Mouse (Mus musculus): ENCODE measurements at regions not wholly inside any gene's neighbourhood (a gene's known extent, or its start where the extent isn't known, plus 50 kb on each side); places are given as distances from the start of the nearest gene placed in this dataset.
A peak's percentile ranks its signal among the peaks of the same experiment; 100 is the strongest.

DNA sequence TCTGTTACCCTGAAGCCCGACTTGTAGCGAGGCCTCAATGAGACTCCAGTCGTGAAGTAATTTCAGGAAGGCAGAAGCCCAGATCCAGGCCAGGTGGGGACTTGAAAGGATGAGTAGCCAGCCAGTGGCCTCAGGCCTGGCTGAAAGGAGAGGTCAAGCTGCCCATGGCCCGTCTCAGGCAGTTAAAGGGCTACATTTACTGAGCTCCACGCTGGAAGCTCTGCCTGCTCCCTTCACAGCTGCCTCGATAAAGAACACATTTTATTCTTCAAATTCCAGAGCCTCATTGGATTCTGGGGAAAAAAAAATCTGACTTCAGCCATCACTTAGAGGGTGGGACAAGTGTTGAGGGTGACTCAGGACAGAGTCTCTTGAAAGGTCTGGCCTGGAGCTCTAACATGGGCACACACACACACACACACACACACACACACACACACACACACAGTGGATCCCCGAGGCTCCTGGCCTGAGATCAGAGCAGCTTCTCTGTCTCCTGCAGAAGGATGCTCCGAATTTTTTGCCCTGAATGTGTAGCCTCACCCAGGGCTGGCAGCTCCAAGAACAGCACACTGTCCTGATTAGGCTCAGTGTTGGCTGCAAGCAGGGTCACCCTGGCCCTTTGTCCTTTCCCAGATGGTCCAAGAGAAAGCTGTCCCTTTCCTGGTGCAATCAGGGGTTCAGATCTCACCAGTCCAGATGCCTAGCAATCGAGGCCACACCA is 53.0 kb downstream of the Gadd45g start:
- no peaks in the 10 kb centered on the region for H3K36me3 ChIP-seq
- WGBS, result 64% methylated on average over 9 of the region's 9 CpGs
- H3K4me1 ChIP-seq, result peaks cover 21% of the 10 kb centered on the region
- H3K9me3 ChIP-seq (replicated peaks), result 0 out of 2 replicates have a peak, but pooled peaks cover 7% of the 10 kb centered on the region
- H3K27ac ChIP-seq, result no peak overlapping the region
- ATAC-seq (ENCODE audit: low FRiP score), result no peak
- no peaks in the 10 kb centered on the region for H3K27me3 ChIP-seq
- no peak overlapping the region for H3K4me3 ChIP-seq
- H3K9ac ChIP-seq, result no peak overlapping the region
- H3K4me2 ChIP-seq (replicated peaks), result no peak overlapping the region

DNA sequence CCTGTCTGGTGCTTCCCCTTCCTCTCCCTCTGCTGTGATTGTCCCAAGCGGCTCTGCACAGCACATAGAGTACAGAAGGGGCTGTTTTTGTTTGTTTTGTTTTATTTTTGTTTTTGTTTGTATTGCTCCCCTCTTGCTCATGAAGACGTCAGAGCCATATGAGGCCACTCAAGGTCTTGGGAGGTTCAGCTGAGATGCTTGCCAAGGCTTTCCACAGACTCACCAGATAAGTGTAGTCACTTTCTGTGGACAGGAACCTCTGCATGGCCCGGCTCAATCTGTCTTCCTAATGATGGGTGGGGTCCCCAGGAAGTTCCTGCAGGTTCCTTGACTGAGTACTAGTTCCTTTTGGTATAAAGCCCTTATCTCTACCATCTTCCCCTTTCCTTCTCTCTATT is 53.6 kb downstream of the Gadd45g start:
- 67% methylated on average over 3 of the region's 3 CpGs for WGBS

GRCm38 (mm10) chr13:51902482-51903285 is 56.2 kb downstream of the Gadd45g start:
- peak overlapping the region; percentile 37; the same call in 1 of the 2 replicates for H3K9ac ChIP-seq
- peak overlapping the region; percentile 32 for H3K4me2 ChIP-seq (replicated peaks)
- no peaks in the 10 kb centered on the region for H3K9me3 ChIP-seq (replicated peaks)
- peaks cover 21% of the 10 kb centered on the region for H3K4me1 ChIP-seq
- WGBS, result 24% methylated on average over 19 of the region's 19 CpGs
- ATAC-seq (ENCODE audit: low FRiP score), result peak; percentile 64
- H3K27me3 ChIP-seq, result peaks cover 5% of the 10 kb centered on the region
- H3K36me3 ChIP-seq, result no peaks in the 10 kb centered on the region
- H3K4me3 ChIP-seq, result 0 out of 2 replicates have a peak overlapping the region, but pooled peaks have one; percentile 5
- peak overlapping the region; percentile 79 for H3K27ac ChIP-seq

More for the DNA sequence above, 53.6 kb downstream of the Gadd45g start:
- Histone ChIP-seq H3K4me3 (no peak overlapping the region), H3K4me1 (peaks cover 21% of the 10 kb centered on the region), H3K9ac (no peak overlapping the region), H3K4me2 (replicated peaks) (no peak overlapping the region), H3K36me3 (no peaks in the 10 kb centered on the region), H3K27me3 (no peaks in the 10 kb centered on the region), H3K27ac (no peak overlapping the region), H3K9me3 (replicated peaks) (0 out of 2 replicates have a peak, but pooled peaks cover 2% of the 10 kb centered on the region)
- ATAC-seq (ENCODE audit: low FRiP score), result no peak

- Histone ChIP-seq H3K4me1 (peaks cover 21% of the 10 kb centered on the region), H3K4me2 (replicated peaks) (peak overlapping the region; percentile 32; the same call in 1 of the 2 replicates), H3K36me3 (no peaks in the 10 kb centered on the region), H3K27me3 (peaks cover 7% of the 10 kb centered on the region), H3K9me3 (replicated peaks) (no peaks in the 10 kb centered on the region), H3K27ac (peak overlapping the region; percentile 79), H3K9ac (no peak overlapping the region), H3K4me3 (no peak overlapping the region)
- WGBS, result 60% methylated on average over 11 of the region's 11 CpGs
- peak; percentile 77 for ATAC-seq (ENCODE audit: low FRiP score)
Measured at GRCm38 (mm10) chr13:51903324-51903939, 57.0 kb downstream of the Gadd45g start.

GRCm38 (mm10) chr13:51905270-51905669 is 58.8 kb downstream of the Gadd45g start:
- 85% methylated on average over 5 of the region's 5 CpGs for WGBS
- no peak overlapping the region for H3K27ac ChIP-seq
- H3K4me2 ChIP-seq (replicated peaks), result no peak overlapping the region
- no peak for ATAC-seq (ENCODE audit: low FRiP score)
- H3K4me1 ChIP-seq, result peaks cover 21% of the 10 kb centered on the region
- peaks cover 13% of the 10 kb centered on the region for H3K27me3 ChIP-seq
- no peaks in the 10 kb centered on the region for H3K9me3 ChIP-seq (replicated peaks)
- no peaks in the 10 kb centered on the region for H3K36me3 ChIP-seq
- H3K4me3 ChIP-seq, result no peak overlapping the region
- H3K9ac ChIP-seq, result no peak overlapping the region

GRCm38 (mm10) chr13:51906103-51906502 is 59.6 kb downstream of the Gadd45g start:
- no peak overlapping the region for H3K4me2 ChIP-seq (replicated peaks)
- WGBS, result 84% methylated on average over 3 of the region's 3 CpGs
- H3K27ac ChIP-seq, result no peak overlapping the region
- H3K4me1 ChIP-seq, result peaks cover 21% of the 10 kb centered on the region
- H3K27me3 ChIP-seq, result peaks cover 13% of the 10 kb centered on the region
- no peaks in the 10 kb centered on the region for H3K36me3 ChIP-seq
- H3K9ac ChIP-seq, result no peak overlapping the region
- ATAC-seq (ENCODE audit: low FRiP score), result no peak
- no peaks in the 10 kb centered on the region for H3K9me3 ChIP-seq (replicated peaks)
- H3K4me3 ChIP-seq, result no peak overlapping the region

- Histone ChIP-seq H3K4me1 (peaks cover 2% of the 10 kb centered on the region), H3K4me3 (no peak overlapping the region), H3K36me3 (no peaks in the 10 kb centered on the region), H3K4me2 (replicated peaks) (no peak overlapping the region), H3K27me3 (peaks cover 30% of the 10 kb centered on the region), H3K27ac (no peak overlapping the region), H3K9me3 (replicated peaks) (no peaks in the 10 kb centered on the region), H3K9ac (no peak overlapping the region)
- no peak for ATAC-seq (ENCODE audit: low FRiP score)
- 80% methylated on average over 7 of the region's 7 CpGs for WGBS
Measured at GRCm38 (mm10) chr13:51908514-51908913, 62.0 kb downstream of the Gadd45g start.

DNA sequence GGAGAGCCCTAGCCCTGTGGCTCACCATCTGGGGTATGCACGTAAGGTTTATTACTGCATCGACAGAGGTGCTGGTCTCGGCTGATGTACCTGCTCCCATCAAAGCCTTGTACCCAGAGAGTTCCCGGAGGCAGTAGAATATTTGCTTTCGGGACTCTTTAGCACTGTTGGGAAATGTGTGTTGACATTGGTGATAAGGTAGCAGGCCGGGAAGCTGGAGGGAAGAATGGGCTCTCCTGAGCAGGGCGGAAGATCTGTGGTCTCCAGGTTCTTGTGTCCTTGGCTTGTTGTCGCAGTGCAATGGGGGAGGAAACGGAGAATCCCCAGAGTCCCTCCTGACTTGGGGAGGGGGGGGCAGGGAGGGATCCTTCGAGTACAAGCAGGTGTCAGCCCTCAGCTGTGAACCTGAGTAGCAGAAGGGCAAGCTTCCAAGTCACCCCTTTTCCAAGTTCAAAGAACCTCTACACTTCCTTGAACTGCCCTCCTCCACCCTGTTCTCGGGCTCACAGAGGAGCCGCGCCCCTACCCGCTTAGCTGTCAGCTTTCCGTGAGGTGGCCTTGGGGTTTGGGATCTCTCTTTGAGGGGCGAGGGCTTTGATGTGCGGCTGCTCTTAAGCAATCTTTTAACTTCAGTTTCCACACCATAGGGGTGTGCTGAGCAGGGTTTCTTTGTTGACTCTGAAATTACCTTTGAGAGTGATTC is 65.0 kb downstream of the Gadd45g start:
- H3K9me3 ChIP-seq (replicated peaks), result no peaks in the 10 kb centered on the region
- no peak overlapping the region for H3K27ac ChIP-seq
- no peak overlapping the region for H3K4me3 ChIP-seq
- H3K4me2 ChIP-seq (replicated peaks), result no peak overlapping the region
- WGBS, result 54% methylated on average over 17 of the region's 17 CpGs
- no peak overlapping the region for H3K9ac ChIP-seq
- no peaks in the 10 kb centered on the region for H3K36me3 ChIP-seq
- H3K4me1 ChIP-seq, result no peaks in the 10 kb centered on the region
- H3K27me3 ChIP-seq, result peaks cover 57% of the 10 kb centered on the region
- ATAC-seq (ENCODE audit: low FRiP score), result no peak

GRCm38 (mm10) chr13:51912477-51912876 is 66.0 kb downstream of the Gadd45g start:
- ATAC-seq (ENCODE audit: low FRiP score), result no peak
- no peaks in the 10 kb centered on the region for H3K9me3 ChIP-seq (replicated peaks)
- peaks cover 9% of the 10 kb centered on the region for H3K4me1 ChIP-seq
- WGBS, result 82% methylated on average over 5 of the region's 5 CpGs
- no peak overlapping the region for H3K4me3 ChIP-seq
- H3K9ac ChIP-seq, result no peak overlapping the region
- peaks cover 62% of the 10 kb centered on the region for H3K27me3 ChIP-seq
- H3K4me2 ChIP-seq (replicated peaks), result no peak overlapping the region
- H3K36me3 ChIP-seq, result no peaks in the 10 kb centered on the region
- H3K27ac ChIP-seq, result no peak overlapping the region

DNA sequence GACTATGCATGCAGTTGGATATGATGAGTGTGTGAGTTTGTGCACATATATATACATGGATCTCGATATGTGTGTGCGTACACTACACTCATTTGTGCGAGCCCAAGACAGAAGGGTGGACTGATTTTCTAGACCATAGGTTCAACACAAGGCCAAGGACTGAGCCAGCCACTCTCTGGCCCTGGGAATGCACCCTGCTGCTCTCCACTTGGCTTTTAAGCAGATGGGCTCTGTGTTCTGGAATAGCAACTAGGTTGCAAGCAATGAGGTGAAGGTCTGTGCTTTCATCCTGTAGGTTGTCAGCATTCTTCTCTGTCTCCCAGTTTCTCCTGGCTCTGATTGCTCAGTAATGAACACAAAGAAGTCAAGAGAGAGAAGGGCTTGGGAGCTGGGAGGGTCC is 66.5 kb downstream of the Gadd45g start:
- H3K27me3 ChIP-seq, result peaks cover 61% of the 10 kb centered on the region
- H3K36me3 ChIP-seq, result no peaks in the 10 kb centered on the region
- H3K27ac ChIP-seq, result no peak overlapping the region
- H3K4me1 ChIP-seq, result peaks cover 14% of the 10 kb centered on the region
- no peak overlapping the region for H3K4me2 ChIP-seq (replicated peaks)
- no peak for ATAC-seq (ENCODE audit: low FRiP score)
- no peak overlapping the region for H3K9ac ChIP-seq
- H3K4me3 ChIP-seq, result no peak overlapping the region
- WGBS, result 91% methylated on average over 3 of the region's 3 CpGs
- no peaks in the 10 kb centered on the region for H3K9me3 ChIP-seq (replicated peaks)

DNA sequence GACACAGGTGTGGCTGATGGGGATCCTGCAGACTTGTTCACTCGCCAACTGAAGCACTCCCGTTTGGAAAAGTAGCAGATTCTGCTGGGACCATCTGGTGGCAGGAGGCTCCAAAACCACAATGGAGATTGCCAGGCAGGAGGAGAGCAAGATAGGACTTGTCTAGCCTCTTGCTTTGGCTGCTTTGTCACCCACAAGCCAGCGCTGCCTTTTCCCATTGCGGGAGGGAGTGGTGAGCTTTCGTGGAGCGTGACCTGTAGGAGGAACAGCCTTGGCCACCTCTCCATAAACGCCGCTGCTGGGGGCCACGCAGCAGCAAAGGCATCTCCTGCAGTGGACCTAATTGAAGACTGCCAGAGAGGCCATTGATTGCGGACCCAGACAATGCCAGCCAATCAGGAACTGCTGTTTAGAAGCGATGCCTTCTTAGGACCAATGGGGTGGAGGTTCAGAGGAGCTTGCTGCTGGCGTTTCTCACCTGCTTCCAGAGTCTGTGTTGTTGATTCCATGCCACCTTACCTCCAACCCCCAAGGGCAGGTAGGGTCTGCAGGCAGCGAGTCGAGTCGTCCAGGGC is 70.3 kb downstream of the Gadd45g start:
- Histone ChIP-seq H3K9ac (no peak overlapping the region), H3K4me1 (peaks cover 51% of the 10 kb centered on the region), H3K36me3 (no peaks in the 10 kb centered on the region), H3K4me2 (replicated peaks) (no peak overlapping the region; the same call in 1 of the 2 replicates), H3K27ac (0 out of 2 replicates have a peak overlapping the region, but pooled peaks have one; percentile 80), H3K4me3 (no peak overlapping the region), H3K27me3 (peaks cover 60% of the 10 kb centered on the region), H3K9me3 (replicated peaks) (no peaks in the 10 kb centered on the region)
- 33% methylated on average over 15 of the region's 15 CpGs for whole genome bisulfite sequencing
- no peak for ATAC-seq (ENCODE audit: low FRiP score)

Data from hindbrain, embryonic 12.5 days (tissue).